Mouse (Mus musculus): ENCODE measurements at regions not wholly inside any gene's neighbourhood (a gene's known extent, or its start where the extent isn't known, plus 50 kb on each side); places are given as distances from the start of the nearest gene placed in this dataset.

- H3K4me3 ChIP-seq (ENCODE audit: control insufficient read depth, low read depth, low read length), result no peak overlapping the region
- no peaks in the 10 kb centered on the region for H3K27me3 ChIP-seq (ENCODE audit: control insufficient read depth, insufficient read depth, low read length)
- TF ChIP-seq CTCF (IDR thresholded peaks at IDR 0.05; ENCODE audit: control insufficient read depth, insufficient read depth, insufficient replicate concordance, low read depth, low read length), result no peak
- no peak for TF ChIP-seq POLR2A (IDR thresholded peaks at IDR 0.05; ENCODE audit: control insufficient read depth, low read depth, low read length)
- no peaks in the 10 kb centered on the region for H3K36me3 ChIP-seq (ENCODE audit: control insufficient read depth, insufficient read depth, low read length)
- no peaks in the 10 kb centered on the region for H3K4me1 ChIP-seq (ENCODE audit: control insufficient read depth, insufficient read depth, low read length)
- no peak overlapping the region for H3K27ac ChIP-seq (ENCODE audit: control insufficient read depth, insufficient read depth, low read depth, low read length)
Measured at GRCm38 (mm10) chr13:25856549-25856948, 586.2 kb upstream of the Nrsn1 start.

- H3K36me3 ChIP-seq (ENCODE audit: control insufficient read depth, insufficient read depth, low read length), result no peaks in the 10 kb centered on the region
- TF ChIP-seq CTCF (IDR thresholded peaks at IDR 0.05; ENCODE audit: control insufficient read depth, insufficient read depth, insufficient replicate concordance, low read depth, low read length), result no peak
- no peak for TF ChIP-seq POLR2A (IDR thresholded peaks at IDR 0.05; ENCODE audit: control insufficient read depth, low read depth, low read length)
- H3K27me3 ChIP-seq (ENCODE audit: control insufficient read depth, insufficient read depth, low read length), result no peaks in the 10 kb centered on the region
- H3K27ac ChIP-seq (ENCODE audit: control insufficient read depth, insufficient read depth, low read depth, low read length), result no peak overlapping the region
- no peaks in the 10 kb centered on the region for H3K4me1 ChIP-seq (ENCODE audit: control insufficient read depth, insufficient read depth, low read length)
- no peak overlapping the region for H3K4me3 ChIP-seq (ENCODE audit: control insufficient read depth, low read depth, low read length)
Measured at GRCm38 (mm10) chr13:25848156-25848555, 577.9 kb upstream of the Nrsn1 start.

- no peak overlapping the region for H3K27ac ChIP-seq (ENCODE audit: control insufficient read depth, insufficient read depth, low read depth, low read length)
- TF ChIP-seq CTCF (IDR thresholded peaks at IDR 0.05; ENCODE audit: control insufficient read depth, insufficient read depth, insufficient replicate concordance, low read depth, low read length), result no peak
- no peaks in the 10 kb centered on the region for H3K36me3 ChIP-seq (ENCODE audit: control insufficient read depth, insufficient read depth, low read length)
- H3K4me3 ChIP-seq (ENCODE audit: control insufficient read depth, low read depth, low read length), result no peak overlapping the region
- no peaks in the 10 kb centered on the region for H3K27me3 ChIP-seq (ENCODE audit: control insufficient read depth, insufficient read depth, low read length)
- H3K4me1 ChIP-seq (ENCODE audit: control insufficient read depth, insufficient read depth, low read length), result no peaks in the 10 kb centered on the region
Measured at GRCm38 (mm10) chr13:25838237-25838636, 567.9 kb upstream of the Nrsn1 start.

- TF ChIP-seq CTCF (IDR thresholded peaks at IDR 0.05; ENCODE audit: control insufficient read depth, insufficient read depth, insufficient replicate concordance, low read depth, low read length) (no peak), POLR2A (IDR thresholded peaks at IDR 0.05; ENCODE audit: control insufficient read depth, low read depth, low read length) (no peak)
- H3K36me3 ChIP-seq (ENCODE audit: control insufficient read depth, insufficient read depth, low read length), result no peaks in the 10 kb centered on the region
- H3K27me3 ChIP-seq (ENCODE audit: control insufficient read depth, insufficient read depth, low read length), result no peaks in the 10 kb centered on the region
- no peak overlapping the region for H3K27ac ChIP-seq (ENCODE audit: control insufficient read depth, insufficient read depth, low read depth, low read length)
- no peak overlapping the region for H3K4me3 ChIP-seq (ENCODE audit: control insufficient read depth, low read depth, low read length)
- H3K4me1 ChIP-seq (ENCODE audit: control insufficient read depth, insufficient read depth, low read length), result no peaks in the 10 kb centered on the region
Measured at GRCm38 (mm10) chr13:25829146-25829924, 559.0 kb upstream of the Nrsn1 start.

- TF ChIP-seq POLR2A (IDR thresholded peaks at IDR 0.05; ENCODE audit: control insufficient read depth, low read depth, low read length), result no peak
- TF ChIP-seq CTCF (IDR thresholded peaks at IDR 0.05; ENCODE audit: control insufficient read depth, insufficient read depth, insufficient replicate concordance, low read depth, low read length), result no peak
- Histone ChIP-seq H3K36me3 (ENCODE audit: control insufficient read depth, insufficient read depth, low read length) (no peaks in the 10 kb centered on the region), H3K4me3 (ENCODE audit: control insufficient read depth, low read depth, low read length) (no peak overlapping the region), H3K4me1 (ENCODE audit: control insufficient read depth, insufficient read depth, low read length) (no peaks in the 10 kb centered on the region), H3K27me3 (ENCODE audit: control insufficient read depth, insufficient read depth, low read length) (no peaks in the 10 kb centered on the region), H3K27ac (ENCODE audit: control insufficient read depth, insufficient read depth, low read depth, low read length) (no peak overlapping the region)
Measured at GRCm38 (mm10) chr13:25808564-25809253, 538.4 kb upstream of the Nrsn1 start.

GRCm38 (mm10) chr13:25793216-25793803 lies 523.0 kb upstream of the Nrsn1 start:
- TF ChIP-seq CTCF (IDR thresholded peaks at IDR 0.05; ENCODE audit: control insufficient read depth, insufficient read depth, insufficient replicate concordance, low read depth, low read length), result no peak
- TF ChIP-seq POLR2A (IDR thresholded peaks at IDR 0.05; ENCODE audit: control insufficient read depth, low read depth, low read length), result no peak
- H3K27ac ChIP-seq (ENCODE audit: control insufficient read depth, insufficient read depth, low read depth, low read length), result no peak overlapping the region
- H3K36me3 ChIP-seq (ENCODE audit: control insufficient read depth, insufficient read depth, low read length), result no peaks in the 10 kb centered on the region
- no peaks in the 10 kb centered on the region for H3K4me1 ChIP-seq (ENCODE audit: control insufficient read depth, insufficient read depth, low read length)
- no peak overlapping the region for H3K4me3 ChIP-seq (ENCODE audit: control insufficient read depth, low read depth, low read length)
- H3K27me3 ChIP-seq (ENCODE audit: control insufficient read depth, insufficient read depth, low read length), result no peaks in the 10 kb centered on the region

GRCm38 (mm10) chr13:25781161-25781560 lies 510.9 kb upstream of the Nrsn1 start:
- TF ChIP-seq POLR2A (IDR thresholded peaks at IDR 0.05; ENCODE audit: control insufficient read depth, low read depth, low read length) (no peak), CTCF (IDR thresholded peaks at IDR 0.05; ENCODE audit: control insufficient read depth, insufficient read depth, insufficient replicate concordance, low read depth, low read length) (no peak)
- Histone ChIP-seq H3K4me1 (ENCODE audit: control insufficient read depth, insufficient read depth, low read length) (no peaks in the 10 kb centered on the region), H3K4me3 (ENCODE audit: control insufficient read depth, low read depth, low read length) (no peak overlapping the region), H3K36me3 (ENCODE audit: control insufficient read depth, insufficient read depth, low read length) (no peaks in the 10 kb centered on the region), H3K27me3 (ENCODE audit: control insufficient read depth, insufficient read depth, low read length) (no peaks in the 10 kb centered on the region), H3K27ac (ENCODE audit: control insufficient read depth, insufficient read depth, low read depth, low read length) (no peak overlapping the region)
